Mouse (Mus musculus): Measurements from ENCODE around the gene Ctnna2.

DNA sequence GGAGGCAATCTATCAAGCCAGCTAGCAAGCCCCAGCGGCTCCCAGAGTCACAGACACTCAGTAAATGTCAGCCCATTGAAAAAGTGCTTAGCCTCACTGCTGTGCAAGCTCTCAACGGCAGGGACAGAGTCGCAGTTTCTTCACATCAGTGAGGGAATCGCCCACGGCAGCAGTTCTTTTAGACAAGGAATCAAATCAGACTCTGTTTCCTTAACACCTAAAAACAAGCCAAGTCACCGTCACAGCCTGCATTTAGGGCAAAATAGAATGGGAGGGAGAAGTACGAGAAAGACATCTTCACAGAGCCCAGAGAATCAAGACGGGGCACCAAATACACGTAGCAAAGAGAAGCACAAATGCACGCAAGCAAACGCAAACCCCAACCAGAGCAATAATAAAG is 535.6 kb downstream of the Ctnna2 start:
- TF ChIP-seq GATA1 (IDR thresholded peaks at IDR 0.05; ENCODE audit: borderline replicate concordance, low read length) (no peak), FLI1 (IDR thresholded peaks at IDR 0.05; ENCODE audit: low read length) (no peak)
